ENCODE assay signal across 13 mouse cellular contexts in the genomic region with DNA sequence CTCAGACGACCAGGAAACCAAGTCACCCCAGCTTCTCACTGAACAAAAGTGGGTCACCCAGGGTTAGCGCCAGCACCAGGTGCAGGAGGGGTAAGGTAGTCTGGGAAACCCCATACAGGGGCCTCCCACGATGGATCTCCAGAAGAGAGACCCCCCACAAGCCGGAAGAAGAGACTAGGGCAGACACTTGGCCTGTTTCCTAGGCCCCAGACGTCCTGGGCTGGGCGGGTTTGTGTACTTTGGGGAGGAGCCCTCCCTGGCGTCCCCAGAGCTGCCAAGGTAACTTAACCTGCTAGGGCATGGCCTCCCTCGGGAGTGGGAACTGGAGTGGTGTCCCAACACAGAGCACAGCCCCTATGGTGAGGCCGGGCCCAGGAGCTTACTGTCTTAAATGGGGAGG. TPM values are rescaled to one million over a fixed set of nuclear protein-coding genes. Genes with fewer than 3 reads are reported as not detected.
A peak's percentile ranks its signal among the peaks of the same experiment; 100 is the strongest.
DNase-seq lines count a peak whose midpoint lies in the region; ATAC-seq lines count a peak whose summit lies in the region.
"Had no signal": no experiment of that assay in that cellular context is flagged by ENCODE, and none has a peak within 500 bp of the region (broad histone marks: within the 10 kb centered on the region; RNA-seq: fewer than 3 reads in every experiment).

No protein-coding gene starts in this region.

- H3K27ac ChIP-seq in heart, embryonic 10.5 days, result peak overlapping the region; percentile 67
- H3K27ac ChIP-seq in midbrain, embryonic 10.5 days (replicated peaks), result 0 out of 2 replicates have a peak overlapping the region, but pooled peaks have one; percentile 28
- no peak overlapping the region for H3K27ac ChIP-seq in midbrain, embryonic 13.5 days
- H3K27ac ChIP-seq in liver, embryonic 11.5 days (ENCODE audit: low read depth, low read length), result no peak overlapping the region

- H3K9me3 ChIP-seq in heart, embryonic 10.5 days, result no peaks in the 10 kb centered on the region
- H3K9me3 ChIP-seq in midbrain, embryonic 10.5 days (replicated peaks), result no peaks in the 10 kb centered on the region
- no peaks in the 10 kb centered on the region for H3K9me3 ChIP-seq in midbrain, embryonic 13.5 days
- no peaks in the 10 kb centered on the region for H3K9me3 ChIP-seq in liver, embryonic 11.5 days (ENCODE audit: control insufficient read depth, low read length)

- intact Hi-C loops in heart, postnatal 25 days (cut with DNase I), result no loop called here

- WGBS in heart, embryonic 10.5 days, result 58% methylated on average over 9 of the region's 9 CpGs
- WGBS in midbrain, embryonic 10.5 days, result 56% methylated on average over 9 of the region's 9 CpGs
- WGBS in midbrain, embryonic 13.5 days, result 64% methylated on average over 9 of the region's 9 CpGs
- 49% methylated on average over 9 of the region's 9 CpGs for WGBS in liver, embryonic 11.5 days

- DNase-seq in heart, embryonic 10.5 days (ENCODE audit: low spot score), result no peak
- no peak for DNase-seq in heart, postnatal 25 days (ENCODE audit: low spot score)
- no peak for DNase-seq in midbrain, embryonic 10.5 days (ENCODE audit: low spot score)
- peak; percentile 52 for DNase-seq in lung, postnatal 10 days
- DNase-seq in thymus, postnatal 4 days, result peak; percentile 82
- DNase-seq in liver, embryonic 11.5 days (ENCODE audit: low spot score), result no peak
- DNase-seq in ovary, postnatal 10 days (ENCODE audit: low spot score), result no peak
- DNase-seq: adrenal gland, postnatal 14 days; cerebellum, adult 18-20 months; kidney, adult 18-20 months; right cerebral cortex, adult 18-20 months had no signal

- peaks cover 23% of the 10 kb centered on the region for H3K4me1 ChIP-seq in heart, embryonic 10.5 days
- H3K4me1 ChIP-seq in midbrain, embryonic 10.5 days, result peaks cover 14% of the 10 kb centered on the region
- H3K4me1 ChIP-seq in midbrain, embryonic 13.5 days (replicated peaks), result no peaks in the 10 kb centered on the region
- H3K4me1 ChIP-seq in liver, embryonic 11.5 days (replicated peaks; ENCODE audit: control insufficient read depth, insufficient read depth, low read length), result 0 out of 2 replicates have a peak, but pooled peaks cover 3% of the 10 kb centered on the region

- 0 out of 2 replicates have a peak, but pooled peaks cover 6% of the 10 kb centered on the region for H3K27me3 ChIP-seq in heart, embryonic 10.5 days (ENCODE audit: insufficient read depth, poor library complexity, severe bottlenecking)
- no peaks in the 10 kb centered on the region for H3K27me3 ChIP-seq in midbrain, embryonic 10.5 days (ENCODE audit: low read depth, poor library complexity, severe bottlenecking)
- H3K27me3 ChIP-seq in midbrain, embryonic 13.5 days, result no peaks in the 10 kb centered on the region
- no peaks in the 10 kb centered on the region for H3K27me3 ChIP-seq in liver, embryonic 11.5 days (replicated peaks; ENCODE audit: control insufficient read depth, insufficient read depth, low read length)

- no peak overlapping the region for H3K4me2 ChIP-seq in midbrain, embryonic 13.5 days (replicated peaks)
- H3K4me2 ChIP-seq in liver, embryonic 11.5 days, result no peak overlapping the region

- ATAC-seq in midbrain, embryonic 13.5 days, result no peak
- ATAC-seq in liver, embryonic 11.5 days (replicated peaks; ENCODE audit: low FRiP score), result no peak

- H3K4me3 ChIP-seq in heart, embryonic 10.5 days, result no peak overlapping the region; the same call in 1 of the 2 replicates
- no peak overlapping the region for H3K4me3 ChIP-seq in midbrain, embryonic 10.5 days
- no peak overlapping the region for H3K4me3 ChIP-seq in midbrain, embryonic 13.5 days (replicated peaks)
- no peak overlapping the region for H3K4me3 ChIP-seq in liver, embryonic 11.5 days (ENCODE audit: low read depth, low read length)
- H3K4me3 ChIP-seq: myocyte had no signal

- H3K36me3 ChIP-seq in heart, embryonic 10.5 days, result 0 out of 2 replicates have a peak, but pooled peaks cover 4% of the 10 kb centered on the region
- H3K36me3 ChIP-seq in midbrain, embryonic 10.5 days, result no peaks in the 10 kb centered on the region
- H3K36me3 ChIP-seq in midbrain, embryonic 13.5 days, result no peaks in the 10 kb centered on the region
- no peaks in the 10 kb centered on the region for H3K36me3 ChIP-seq in liver, embryonic 11.5 days (ENCODE audit: control insufficient read depth, insufficient read depth, low read length)

- H3K9ac ChIP-seq in midbrain, embryonic 13.5 days (replicated peaks), result no peak overlapping the region
- no peak overlapping the region for H3K9ac ChIP-seq in liver, embryonic 11.5 days (ENCODE audit: low read depth, low read length)

RNA-seq across cellular contexts. Expression of a gene that starts 9.3 kb away (rescaled TPM):
- 0.11 and 0.21 TPM in 2 replicates for polyA plus RNA-seq in heart, embryonic 10.5 days (2016; fragmentation: Nextera tagmentation; extraction: Ambion mirVana)
- under 1 TPM; 0.73 to 0.95 TPM for total RNA-seq in heart, postnatal 25 days (2021)
- 0.10 TPM in 1 of 2 replicates, not detected in the other for polyA plus RNA-seq in midbrain, embryonic 10.5 days (2016; fragmentation: Nextera tagmentation; extraction: Ambion mirVana)
- not detected in 2 replicates for polyA plus RNA-seq in midbrain, embryonic 13.5 days (2015; fragmentation: Nextera tagmentation; extraction: Ambion mirVana)
- polyA plus RNA-seq in liver, embryonic 11.5 days (2014; fragmentation: Nextera tagmentation; extraction: Ambion mirVana), result not detected in 2 replicates
- total RNA-seq: adrenal gland, postnatal 14 days had no signal

RNA-seq across cellular contexts. Expression of a gene that starts 13.3 kb away (rescaled TPM):
- 58.8 and 69.1 TPM in 2 replicates for polyA plus RNA-seq in heart, embryonic 10.5 days (2016; fragmentation: Nextera tagmentation; extraction: Ambion mirVana)
- total RNA-seq in heart, postnatal 25 days (2021), result 10 to 100 TPM; 26.1 to 32.0 TPM
- 13.4 and 15.0 TPM in 2 replicates for polyA plus RNA-seq in midbrain, embryonic 10.5 days (2016; fragmentation: Nextera tagmentation; extraction: Ambion mirVana)
- polyA plus RNA-seq in midbrain, embryonic 13.5 days (2015; fragmentation: Nextera tagmentation; extraction: Ambion mirVana), result 8.5 and 10.7 TPM in 2 replicates
- 36.2 and 41.6 TPM in 2 replicates for polyA plus RNA-seq in liver, embryonic 11.5 days (2014; fragmentation: Nextera tagmentation; extraction: Ambion mirVana)
- polyA plus RNA-seq: myocyte had no signal

RNA-seq across cellular contexts. Expression of a gene that starts 21.5 kb away (rescaled TPM):
- 0.20 and 0.44 TPM in 2 replicates for polyA plus RNA-seq in heart, embryonic 10.5 days (2016; fragmentation: Nextera tagmentation; extraction: Ambion mirVana)
- total RNA-seq in heart, postnatal 25 days (2021), result 1 to 10 TPM; 9.7 to 9.9 TPM
- 0.10 and 0.15 TPM in 2 replicates for polyA plus RNA-seq in midbrain, embryonic 10.5 days (2016; fragmentation: Nextera tagmentation; extraction: Ambion mirVana)
- polyA plus RNA-seq in midbrain, embryonic 13.5 days (2015; fragmentation: Nextera tagmentation; extraction: Ambion mirVana), result 0.05 TPM in 1 of 2 replicates, not detected in the other
- not detected in 2 replicates for polyA plus RNA-seq in liver, embryonic 11.5 days (2014; fragmentation: Nextera tagmentation; extraction: Ambion mirVana)

RNA-seq across cellular contexts. Expression of a gene that starts 60.0 kb away (rescaled TPM):
- polyA plus RNA-seq in heart, embryonic 10.5 days (2016; fragmentation: Nextera tagmentation; extraction: Ambion mirVana), result 0.39 and 0.87 TPM in 2 replicates
- 1 to 10 TPM; 1.3 to 2.8 TPM for total RNA-seq in heart, postnatal 25 days (2021)
- polyA plus RNA-seq in midbrain, embryonic 10.5 days (2016; fragmentation: Nextera tagmentation; extraction: Ambion mirVana), result 0.99 TPM in 2 replicates
- polyA plus RNA-seq in midbrain, embryonic 13.5 days (2015; fragmentation: Nextera tagmentation; extraction: Ambion mirVana), result 0.50 and 0.66 TPM in 2 replicates
- 5.9 and 6.3 TPM in 2 replicates for polyA plus RNA-seq in liver, embryonic 11.5 days (2014; fragmentation: Nextera tagmentation; extraction: Ambion mirVana)
- polyA plus RNA-seq: myocyte had no signal

Comparison
In these comparisons a context has a peak if more than half of its experiments do, and no peak if none do; other contexts are left out.
1. H3K27ac ChIP-seq: peak in heart, embryonic 10.5 days (single experiment) and midbrain, embryonic 10.5 days (single experiment); none in midbrain, embryonic 13.5 days (single experiment) and liver, embryonic 11.5 days (single experiment).
2. DNase-seq: peak in lung, postnatal 10 days (single experiment) and thymus, postnatal 4 days (single experiment); none in heart, embryonic 10.5 days (single experiment), heart, postnatal 25 days (single experiment), midbrain, embryonic 10.5 days (single experiment), liver, embryonic 11.5 days (single experiment) and ovary, postnatal 10 days (single experiment).